Mouse (Mus musculus): ENCODE results near the gene Tmem235. TPM values are rescaled to one million over a fixed set of nuclear protein-coding genes. Genes with fewer than 3 reads are reported as not detected.

Gene Tmem235
- total and polyA plus RNA-seq, 3 experiments: not detected

GRCm38 (mm10) chr11:117852875-117853274 is 7.7 kb upstream of the Tmem235 start:
- Histone ChIP-seq H3K4me1 (ENCODE audit: control insufficient read depth, insufficient read depth, low read length) (peaks cover 2% of the 10 kb centered on the region), H3K4me3 (no peak overlapping the region), H3K36me3 (ENCODE audit: control insufficient read depth, insufficient read depth, low read length) (no peaks in the 10 kb centered on the region), H3K27ac (no peak overlapping the region), H3K9ac (ENCODE audit: low read depth, low read length) (no peak overlapping the region), H3K27me3 (ENCODE audit: control insufficient read depth, insufficient read depth, low read length) (no peaks in the 10 kb centered on the region), H3K79me2 (replicated peaks; ENCODE audit: control insufficient read depth, insufficient read depth, low read length) (no peaks in the 10 kb centered on the region)
- TF ChIP-seq POLR2A (IDR thresholded peaks at IDR 0.05; ENCODE audit: insufficient read depth, low read depth, low read length): no peak
- TF ChIP-seq CTCF (IDR thresholded peaks at IDR 0.05): no peak
- no peak for TF ChIP-seq EP300 (IDR thresholded peaks at IDR 0.05; ENCODE audit: insufficient read depth, low read depth, low read length)
- intact Hi-C loops (cut with DNase I): no loop called here
- no peak for DNase-seq
- 90% methylated on average over 3 of the region's 3 CpGs for WGBS

- no peak overlapping the region for H3K9ac ChIP-seq (ENCODE audit: low read depth, low read length)
- H3K4me3 ChIP-seq: no peak overlapping the region
- DNase-seq: no peak
- H3K79me2 ChIP-seq (replicated peaks; ENCODE audit: control insufficient read depth, insufficient read depth, low read length): no peaks in the 10 kb centered on the region
- H3K27me3 ChIP-seq (ENCODE audit: control insufficient read depth, insufficient read depth, low read length): no peaks in the 10 kb centered on the region
- H3K4me1 ChIP-seq (ENCODE audit: control insufficient read depth, insufficient read depth, low read length): peaks cover 2% of the 10 kb centered on the region
- H3K36me3 ChIP-seq (ENCODE audit: control insufficient read depth, insufficient read depth, low read length): no peaks in the 10 kb centered on the region
- intact Hi-C loops (cut with DNase I): no loop called here
- WGBS: 93% methylated on average over 9 of the region's 9 CpGs
- TF ChIP-seq EP300 (IDR thresholded peaks at IDR 0.05; ENCODE audit: insufficient read depth, low read depth, low read length) (no peak), POLR2A (IDR thresholded peaks at IDR 0.05; ENCODE audit: insufficient read depth, low read depth, low read length) (no peak), CTCF (IDR thresholded peaks at IDR 0.05) (no peak)
- H3K27ac ChIP-seq: no peak overlapping the region
Observed at GRCm38 (mm10) chr11:117854241-117854640, 6.3 kb upstream of the Tmem235 start.

GRCm38 (mm10) chr11:117855360-117855759 is 5.2 kb upstream of the Tmem235 start:
- intact Hi-C loops (cut with DNase I): no loop called here
- Histone ChIP-seq H3K27ac (no peak overlapping the region), H3K27me3 (ENCODE audit: control insufficient read depth, insufficient read depth, low read length) (0 out of 2 replicates have a peak, but pooled peaks cover 3% of the 10 kb centered on the region), H3K4me3 (no peak overlapping the region), H3K79me2 (replicated peaks; ENCODE audit: control insufficient read depth, insufficient read depth, low read length) (no peaks in the 10 kb centered on the region), H3K4me1 (ENCODE audit: control insufficient read depth, insufficient read depth, low read length) (no peaks in the 10 kb centered on the region), H3K9ac (ENCODE audit: low read depth, low read length) (no peak overlapping the region), H3K36me3 (ENCODE audit: control insufficient read depth, insufficient read depth, low read length) (no peaks in the 10 kb centered on the region)
- WGBS: 94% methylated on average over 5 of the region's 5 CpGs
- no peak for TF ChIP-seq POLR2A (IDR thresholded peaks at IDR 0.05; ENCODE audit: insufficient read depth, low read depth, low read length)
- no peak for TF ChIP-seq CTCF (IDR thresholded peaks at IDR 0.05)
- TF ChIP-seq EP300 (IDR thresholded peaks at IDR 0.05; ENCODE audit: insufficient read depth, low read depth, low read length): no peak
- DNase-seq: no peak

GRCm38 (mm10) chr11:117855975-117856374 is 4.6 kb upstream of the Tmem235 start:
- intact Hi-C loops (cut with DNase I): no loop called here
- 77% methylated on average over 1 of the region's 1 CpGs for WGBS
- Histone ChIP-seq H3K27ac (no peak overlapping the region), H3K4me3 (no peak overlapping the region), H3K36me3 (ENCODE audit: control insufficient read depth, insufficient read depth, low read length) (no peaks in the 10 kb centered on the region), H3K79me2 (replicated peaks; ENCODE audit: control insufficient read depth, insufficient read depth, low read length) (no peaks in the 10 kb centered on the region), H3K4me1 (ENCODE audit: control insufficient read depth, insufficient read depth, low read length) (no peaks in the 10 kb centered on the region), H3K9ac (ENCODE audit: low read depth, low read length) (no peak overlapping the region), H3K27me3 (ENCODE audit: control insufficient read depth, insufficient read depth, low read length) (peaks cover 6% of the 10 kb centered on the region; the same call in 1 of the 2 replicates)
- TF ChIP-seq EP300 (IDR thresholded peaks at IDR 0.05; ENCODE audit: insufficient read depth, low read depth, low read length): no peak
- DNase-seq: no peak

- no peaks in the 10 kb centered on the region for H3K36me3 ChIP-seq (ENCODE audit: control insufficient read depth, insufficient read depth, low read length)
Observed at GRCm38 (mm10) chr11:117857462-117857861, 3.1 kb upstream of the Tmem235 start.

GRCm38 (mm10) chr11:117858392-117858791 is 2.2 kb upstream of the Tmem235 start:
- WGBS: 76% methylated on average over 3 of the region's 3 CpGs
- H3K36me3 ChIP-seq (ENCODE audit: control insufficient read depth, insufficient read depth, low read length): no peaks in the 10 kb centered on the region
- H3K79me2 ChIP-seq (replicated peaks; ENCODE audit: control insufficient read depth, insufficient read depth, low read length): no peaks in the 10 kb centered on the region
- H3K9ac ChIP-seq (ENCODE audit: low read depth, low read length): no peak overlapping the region
- H3K27me3 ChIP-seq (ENCODE audit: control insufficient read depth, insufficient read depth, low read length): peaks cover 6% of the 10 kb centered on the region; the same call in 1 of the 2 replicates
- no peak for TF ChIP-seq EP300 (IDR thresholded peaks at IDR 0.05; ENCODE audit: insufficient read depth, low read depth, low read length)
- TF ChIP-seq POLR2A (IDR thresholded peaks at IDR 0.05; ENCODE audit: insufficient read depth, low read depth, low read length): no peak
- TF ChIP-seq CTCF (IDR thresholded peaks at IDR 0.05): no peak
- intact Hi-C loops (cut with DNase I): no loop called here
- DNase-seq: no peak
- no peak overlapping the region for H3K4me3 ChIP-seq
- H3K4me1 ChIP-seq (ENCODE audit: control insufficient read depth, insufficient read depth, low read length): no peaks in the 10 kb centered on the region
- H3K27ac ChIP-seq: no peak overlapping the region

More at GRCm38 (mm10) chr11:117857462-117857861, 3.1 kb upstream of the Tmem235 start:
- DNase-seq: no peak
- Histone ChIP-seq H3K9ac (ENCODE audit: low read depth, low read length) (no peak overlapping the region), H3K79me2 (replicated peaks; ENCODE audit: control insufficient read depth, insufficient read depth, low read length) (no peaks in the 10 kb centered on the region), H3K4me1 (ENCODE audit: control insufficient read depth, insufficient read depth, low read length) (no peaks in the 10 kb centered on the region), H3K27ac (no peak overlapping the region), H3K27me3 (ENCODE audit: control insufficient read depth, insufficient read depth, low read length) (peaks cover 6% of the 10 kb centered on the region; the same call in 1 of the 2 replicates), H3K4me3 (no peak overlapping the region)
- intact Hi-C loops (cut with DNase I): no loop called here
- 95% methylated on average over 10 of the region's 10 CpGs for WGBS
- TF ChIP-seq POLR2A (IDR thresholded peaks at IDR 0.05; ENCODE audit: insufficient read depth, low read depth, low read length) (no peak), EP300 (IDR thresholded peaks at IDR 0.05; ENCODE audit: insufficient read depth, low read depth, low read length) (no peak), CTCF (IDR thresholded peaks at IDR 0.05) (no peak)
